Mouse (Mus musculus) limb, embryonic 13.5 days (tissue): Measurements from ENCODE around the gene Knstrn. TPM values are rescaled to one million over a fixed set of nuclear protein-coding genes. Genes with fewer than 3 reads are reported as not detected.

Experiments used
- ATAC-seq: fragments of 200-750 bp; cut with Nextera tagmentation; 2 replicates; pipeline ENCODE4 v1.8.0; 2017; ENCODE audit warnings: low read depth, moderate number of reproducible peaks, moderate TSS enrichment; ENCODE audit not compliant: low FRiP score
- H3K27ac ChIP-seq: fragments of 300-500 bp; sonication (generic); 2 replicates; pipeline ENCODE4 v1.5.1; 2015; ENCODE audit warnings: inconsistent platforms, mild to moderate bottlenecking, moderate library complexity
- H3K27me3 ChIP-seq: fragments of 300-500 bp; sonication (generic); 2 replicates; pipeline ENCODE4 v1.6.1; 2015; ENCODE audit warnings: mild to moderate bottlenecking, inconsistent platforms
- H3K36me3 ChIP-seq: fragments of 300-500 bp; sonication (generic); 2 replicates; pipeline ENCODE4 v1.6.1; 2015; ENCODE audit warnings: inconsistent platforms, mild to moderate bottlenecking, moderate library complexity
- H3K4me1 ChIP-seq: fragments of 300-500 bp; sonication (generic); 2 replicates; pipeline ENCODE4 v1.6.1; 2015; ENCODE audit warnings: inconsistent platforms
- H3K4me2 ChIP-seq: fragments of 300-500 bp; sonication (generic); replicated peaks from 2 replicates; pipeline ENCODE4 v1.6.1; 2015; ENCODE audit warnings: inconsistent platforms, mild to moderate bottlenecking, moderate library complexity
- H3K4me3 ChIP-seq: fragments of 300-500 bp; sonication (generic); 2 replicates; pipeline ENCODE4 v1.5.1; 2015; ENCODE audit warnings: moderate library complexity, mild to moderate bottlenecking, inconsistent platforms
- H3K9ac ChIP-seq: fragments of 300-500 bp; sonication (generic); 2 replicates; pipeline ENCODE4 v1.6.1; 2015; ENCODE audit warnings: mild to moderate bottlenecking, inconsistent platforms
- H3K9me3 ChIP-seq: fragments of 300-500 bp; sonication (generic); 2 replicates; pipeline ENCODE4 v1.6.1; 2016; ENCODE audit warnings: inconsistent platforms
- WGBS: fragments of 180-500 bp; shearing (Covaris S2); methylation state at CpG from one replicate; pipeline ENCODE4 v1.1.7; 2015; 5-methylcytosine and 5-hydroxymethylcytosine counted together
- polyA plus RNA-seq: library from polyadenylated mRNA; unstranded; fragments of >200 nt; fragmentation: Nextera tagmentation; extraction: Ambion mirVana; gene quantifications from 2 replicates; pipeline ENCODE4 v1.2.1, GENCODE M21; 2015

The Knstrn gene
- polyA plus RNA-seq, 1 experiment from 2014 or later = 106 TPM

DNA sequence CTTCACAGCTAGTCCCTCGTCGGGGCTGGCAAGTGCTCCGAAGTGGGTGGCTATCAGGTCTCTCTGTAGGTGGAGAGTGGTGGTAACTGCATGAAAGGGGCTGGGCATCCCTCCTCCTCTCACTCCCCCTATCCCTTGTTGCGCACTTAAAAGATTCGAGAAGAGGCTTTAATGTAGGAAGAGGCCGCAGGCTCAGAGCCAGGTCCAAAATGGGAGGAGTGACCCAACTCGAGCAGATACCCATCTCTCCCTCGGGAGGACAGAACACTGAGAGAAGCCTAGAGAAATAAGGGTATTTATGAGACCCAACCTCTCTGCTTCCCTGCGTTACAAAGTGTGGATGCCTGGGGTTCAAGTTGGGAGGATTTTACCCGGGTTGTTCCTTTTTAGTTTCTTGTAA is 34.7 kb upstream of the Knstrn start:
- Histone ChIP-seq H3K4me3 (peak overlapping the region; percentile 43), H3K27ac (no peak overlapping the region), H3K4me2 (peak overlapping the region; percentile 73), H3K27me3 (peaks cover 17% of the 10 kb centered on the region), H3K9ac (no peak overlapping the region; the same call in 1 of the 2 replicates), H3K4me1 (peaks cover 10% of the 10 kb centered on the region), H3K9me3 (no peaks in the 10 kb centered on the region), H3K36me3 (no peaks in the 10 kb centered on the region)
- peak; percentile 6; the same call in 1 of the 2 replicates for ATAC-seq
- WGBS = 7% methylated on average over 10 of the region's 10 CpGs

DNA sequence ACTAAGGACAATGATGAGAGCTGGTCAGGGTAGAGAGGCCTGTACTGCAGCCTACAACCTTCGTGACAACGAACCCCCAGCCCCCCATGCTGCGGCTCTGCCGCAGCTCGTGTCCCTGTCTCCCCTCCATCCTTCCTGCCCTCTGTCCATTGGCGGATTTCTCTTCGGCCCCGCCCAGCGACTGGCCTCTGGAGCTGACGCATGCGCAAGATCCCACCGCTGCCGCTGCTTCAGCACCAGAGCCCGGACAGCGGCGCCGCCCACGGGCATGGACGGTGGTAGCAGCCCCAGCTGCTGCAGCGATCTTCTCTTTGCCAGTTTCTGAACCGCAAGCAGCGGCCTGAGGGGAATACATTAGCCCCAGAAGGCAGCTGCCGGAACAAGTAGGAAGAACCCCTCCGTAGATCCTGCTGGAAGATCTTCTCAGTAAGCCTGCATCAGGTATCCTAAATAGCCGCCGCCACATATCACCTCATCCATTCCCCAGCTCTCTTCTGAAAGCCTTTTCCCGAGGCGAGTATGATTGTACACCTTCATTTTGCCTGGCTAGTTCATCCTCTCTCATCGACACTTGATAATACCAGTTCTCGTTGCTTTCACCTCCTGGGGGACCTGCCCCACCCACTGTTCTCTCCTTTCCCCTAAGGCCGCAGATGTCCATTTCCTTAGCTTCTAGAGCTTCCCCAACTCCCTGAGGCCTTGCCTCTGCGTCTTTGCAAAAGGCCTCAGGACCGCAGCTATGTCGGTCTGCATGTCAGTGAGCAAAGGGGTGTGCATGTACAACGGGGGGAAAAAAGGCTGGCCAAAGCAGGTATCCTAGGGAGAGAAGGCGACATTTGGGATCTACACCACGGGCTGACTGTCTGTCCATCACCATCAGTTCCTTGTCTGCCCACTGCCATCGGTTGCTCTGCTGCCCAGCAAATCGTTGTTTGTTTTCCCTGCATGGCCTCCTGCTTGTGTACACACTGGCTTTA is 34.0 kb upstream of the Knstrn start, which contains the start of gene Disp2:
Disp2 (plus strand) TSS at position 216 of the 977 bp plus-strand sequence.
- ATAC-seq = peak; percentile 90
- no peak within 1 kb of the TSS for H3K27ac ChIP-seq
- no peaks in the 10 kb centered on the region for H3K9me3 ChIP-seq
- peak within 1 kb of the TSS; percentile 73 for H3K4me2 ChIP-seq
- 12% methylated on average over 39 of the region's 39 CpGs for WGBS
- no peak within 1 kb of the TSS; the same call in 1 of the 2 replicates for H3K9ac ChIP-seq
- peaks cover 17% of the 10 kb centered on the region for H3K27me3 ChIP-seq
- H3K4me1 ChIP-seq = peaks cover 10% of the 10 kb centered on the region
- H3K36me3 ChIP-seq = no peaks in the 10 kb centered on the region
- peak within 1 kb of the TSS; percentile 43 for H3K4me3 ChIP-seq

DNA sequence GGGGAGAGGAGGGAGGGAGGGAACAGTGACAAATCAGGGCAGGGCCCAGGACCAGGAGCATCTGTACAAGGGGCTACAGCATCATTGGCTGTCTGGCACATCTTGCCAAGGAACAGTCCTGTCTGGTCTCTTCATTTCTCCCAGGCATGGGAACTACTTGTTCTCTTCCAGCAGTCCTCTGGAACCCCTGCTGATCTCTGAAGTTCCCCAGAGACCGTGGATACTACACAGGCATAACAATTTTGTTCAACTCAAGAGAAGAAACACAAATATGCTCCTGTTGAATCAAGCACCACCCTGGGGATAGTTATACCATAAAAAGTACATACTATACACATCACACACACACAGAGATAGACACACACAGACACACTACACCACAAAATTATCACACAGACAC is 32.7 kb upstream of the Knstrn start:
- ATAC-seq = no peak
- H3K4me2 ChIP-seq = no peak overlapping the region
- peaks cover 10% of the 10 kb centered on the region for H3K4me1 ChIP-seq
- H3K9me3 ChIP-seq = no peaks in the 10 kb centered on the region
- WGBS = 52% methylated on average over 1 of the region's 1 CpGs
- H3K27me3 ChIP-seq = peaks cover 17% of the 10 kb centered on the region
- H3K36me3 ChIP-seq = no peaks in the 10 kb centered on the region
- no peak overlapping the region for H3K4me3 ChIP-seq
- no peak overlapping the region for H3K27ac ChIP-seq
- no peak overlapping the region for H3K9ac ChIP-seq

DNA sequence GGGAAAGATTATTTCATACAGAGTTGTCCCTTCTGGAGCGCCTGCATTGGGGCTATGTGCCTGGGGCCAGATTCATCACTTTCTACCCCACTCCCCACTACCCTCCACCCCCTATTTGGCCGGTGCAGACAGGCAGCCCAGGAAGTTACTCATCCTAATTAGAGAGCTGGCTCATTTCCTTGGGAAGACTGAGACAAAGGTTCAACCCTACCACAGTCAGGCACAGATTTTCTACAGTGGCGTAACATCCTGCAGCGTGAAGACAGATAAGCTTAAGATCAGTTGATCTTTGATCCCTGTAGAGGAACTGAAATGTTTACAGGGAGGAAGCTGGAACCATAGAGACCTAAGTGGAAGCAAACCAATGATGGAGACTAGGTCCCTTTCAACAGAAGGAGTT is 31.5 kb upstream of the Knstrn start:
- ATAC-seq = no peak
- no peak overlapping the region for H3K4me3 ChIP-seq
- no peaks in the 10 kb centered on the region for H3K36me3 ChIP-seq
- peaks cover 10% of the 10 kb centered on the region for H3K4me1 ChIP-seq
- no peak overlapping the region for H3K27ac ChIP-seq
- 57% methylated on average over 4 of the region's 4 CpGs for WGBS
- no peak overlapping the region for H3K4me2 ChIP-seq
- peaks cover 19% of the 10 kb centered on the region; the same call in 1 of the 2 replicates for H3K27me3 ChIP-seq
- no peak overlapping the region for H3K9ac ChIP-seq
- H3K9me3 ChIP-seq = no peaks in the 10 kb centered on the region

DNA sequence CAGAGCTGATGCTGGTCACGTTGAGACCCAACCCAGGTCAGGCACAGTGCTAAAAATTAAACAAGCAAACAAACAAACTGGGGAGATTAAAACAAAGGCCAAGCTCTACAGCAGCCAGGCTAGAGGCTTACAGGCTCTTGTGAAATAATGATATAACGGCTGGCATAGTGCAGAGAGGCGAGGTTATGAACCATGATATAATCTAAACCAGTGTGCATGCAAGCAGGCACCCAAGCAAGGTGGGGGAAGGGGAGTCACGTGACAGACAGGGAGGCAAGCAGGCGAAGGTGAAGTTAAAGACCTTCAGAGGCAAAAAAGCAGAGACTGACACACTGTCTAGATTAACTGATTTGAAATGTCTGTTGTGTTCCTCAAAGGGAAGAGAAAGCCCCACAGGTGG is 30.7 kb upstream of the Knstrn start:
- no peak for ATAC-seq
- Histone ChIP-seq H3K9ac (no peak overlapping the region), H3K4me3 (no peak overlapping the region), H3K4me1 (peaks cover 10% of the 10 kb centered on the region), H3K27me3 (peaks cover 21% of the 10 kb centered on the region; the same call in 1 of the 2 replicates), H3K4me2 (no peak overlapping the region), H3K27ac (no peak overlapping the region), H3K36me3 (no peaks in the 10 kb centered on the region), H3K9me3 (no peaks in the 10 kb centered on the region)
- 50% methylated on average over 5 of the region's 5 CpGs for WGBS

DNA sequence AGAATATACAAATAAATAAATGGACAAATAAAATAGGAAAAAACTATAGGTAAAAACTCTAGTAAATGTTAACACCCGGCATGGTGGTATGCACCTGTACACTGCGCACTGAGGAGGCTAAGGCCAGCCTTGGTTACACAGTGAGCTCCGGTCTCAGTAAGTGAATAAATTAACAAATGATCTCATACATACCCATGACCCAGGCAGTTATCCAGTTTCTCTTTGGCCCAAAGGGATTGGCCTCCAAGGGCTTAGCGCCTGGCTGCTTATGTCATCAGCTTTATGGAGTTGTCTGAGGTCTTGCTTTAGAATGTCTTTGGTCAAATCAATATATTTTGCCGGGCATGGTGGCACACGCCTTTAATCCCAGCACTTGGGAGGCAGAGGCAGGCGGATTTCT is 30.1 kb upstream of the Knstrn start:
- Histone ChIP-seq H3K4me3 (no peak overlapping the region), H3K4me1 (peaks cover 10% of the 10 kb centered on the region), H3K9ac (no peak overlapping the region), H3K27me3 (peaks cover 25% of the 10 kb centered on the region; the same call in 1 of the 2 replicates), H3K36me3 (no peaks in the 10 kb centered on the region), H3K4me2 (no peak overlapping the region), H3K9me3 (no peaks in the 10 kb centered on the region), H3K27ac (no peak overlapping the region)
- WGBS = 90% methylated on average over 7 of the region's 7 CpGs
- ATAC-seq = no peak

DNA sequence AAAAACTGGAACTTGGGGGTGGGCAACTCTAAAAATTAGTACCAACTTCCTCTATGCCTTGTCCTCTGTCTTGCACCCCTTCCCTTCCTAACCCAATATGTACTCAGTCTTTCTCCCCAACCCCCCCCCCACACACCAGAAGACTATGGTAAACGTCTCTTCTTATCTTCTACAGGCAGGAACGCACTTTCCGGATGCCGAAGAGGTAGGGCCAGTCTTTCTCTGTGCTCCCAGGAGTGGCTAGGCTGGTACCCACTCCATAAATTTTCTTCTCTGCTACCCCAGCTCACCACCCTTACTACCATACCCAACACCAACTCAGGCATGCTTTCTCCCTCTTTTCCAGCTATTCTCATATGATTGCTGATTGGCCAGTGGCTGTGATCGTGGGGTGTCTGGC is 27.3 kb upstream of the Knstrn start:
- Histone ChIP-seq H3K4me1 (peaks cover 5% of the 10 kb centered on the region), H3K4me3 (no peak overlapping the region), H3K27me3 (peaks cover 37% of the 10 kb centered on the region), H3K4me2 (no peak overlapping the region), H3K9ac (no peak overlapping the region), H3K27ac (no peak overlapping the region), H3K9me3 (no peaks in the 10 kb centered on the region), H3K36me3 (no peaks in the 10 kb centered on the region)
- ATAC-seq = no peak
- 86% methylated on average over 5 of the region's 5 CpGs for WGBS

DNA sequence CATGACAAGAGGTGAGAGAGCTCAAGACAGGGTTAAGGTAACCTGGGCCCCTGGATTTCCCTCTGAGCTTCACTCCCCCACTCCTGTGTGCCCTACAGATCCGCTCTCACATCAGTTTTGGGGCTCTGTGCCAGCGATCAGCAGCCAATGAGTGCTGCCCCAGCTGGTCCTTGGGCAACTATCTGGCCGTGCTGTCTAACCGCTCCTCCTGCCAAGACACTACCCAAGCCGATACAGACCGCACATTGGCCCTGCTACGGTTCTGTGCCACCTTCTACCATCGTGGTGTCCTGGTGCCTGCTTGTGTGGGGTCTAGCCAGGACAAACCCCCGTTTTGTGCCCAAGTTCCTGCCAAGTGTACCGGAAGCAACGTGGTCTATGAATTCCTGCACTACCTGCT is 24.3 kb upstream of the Knstrn start:
- no peaks in the 10 kb centered on the region for H3K36me3 ChIP-seq

DNA sequence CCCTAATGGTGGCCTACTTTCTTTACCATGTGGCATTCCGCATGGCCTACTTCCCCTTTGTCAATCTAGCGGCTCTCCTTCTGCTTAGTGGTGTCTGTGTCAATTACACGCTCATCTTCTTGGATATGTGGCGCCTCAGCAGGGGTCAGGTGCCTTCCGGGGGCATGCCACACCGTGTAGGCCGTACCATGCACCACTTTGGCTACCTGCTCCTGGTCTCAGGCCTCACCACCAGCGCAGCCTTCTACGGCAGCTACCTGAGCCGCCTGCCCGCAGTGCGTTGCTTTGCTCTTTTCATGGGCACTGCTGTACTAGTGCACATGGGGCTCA is 23.6 kb upstream of the Knstrn start:
- Histone ChIP-seq H3K4me2 (peak overlapping the region; percentile 54), H3K27ac (no peak overlapping the region), H3K4me3 (peak overlapping the region; percentile 20; the same call in 1 of the 2 replicates), H3K4me1 (peaks cover 5% of the 10 kb centered on the region), H3K9me3 (no peaks in the 10 kb centered on the region), H3K27me3 (peaks cover 48% of the 10 kb centered on the region), H3K36me3 (no peaks in the 10 kb centered on the region), H3K9ac (no peak overlapping the region)
- ATAC-seq = no peak; the same call in 1 of the 2 replicates
- WGBS = 60% methylated on average over 12 of the region's 12 CpGs

More for the DNA sequence above, 24.3 kb upstream of the Knstrn start:
- Histone ChIP-seq H3K4me2 (no peak overlapping the region), H3K4me3 (no peak overlapping the region), H3K27me3 (peaks cover 47% of the 10 kb centered on the region), H3K27ac (no peak overlapping the region), H3K9me3 (no peaks in the 10 kb centered on the region), H3K4me1 (peaks cover 5% of the 10 kb centered on the region), H3K9ac (no peak overlapping the region)
- 92% methylated on average over 11 of the region's 11 CpGs for WGBS
- ATAC-seq = no peak

DNA sequence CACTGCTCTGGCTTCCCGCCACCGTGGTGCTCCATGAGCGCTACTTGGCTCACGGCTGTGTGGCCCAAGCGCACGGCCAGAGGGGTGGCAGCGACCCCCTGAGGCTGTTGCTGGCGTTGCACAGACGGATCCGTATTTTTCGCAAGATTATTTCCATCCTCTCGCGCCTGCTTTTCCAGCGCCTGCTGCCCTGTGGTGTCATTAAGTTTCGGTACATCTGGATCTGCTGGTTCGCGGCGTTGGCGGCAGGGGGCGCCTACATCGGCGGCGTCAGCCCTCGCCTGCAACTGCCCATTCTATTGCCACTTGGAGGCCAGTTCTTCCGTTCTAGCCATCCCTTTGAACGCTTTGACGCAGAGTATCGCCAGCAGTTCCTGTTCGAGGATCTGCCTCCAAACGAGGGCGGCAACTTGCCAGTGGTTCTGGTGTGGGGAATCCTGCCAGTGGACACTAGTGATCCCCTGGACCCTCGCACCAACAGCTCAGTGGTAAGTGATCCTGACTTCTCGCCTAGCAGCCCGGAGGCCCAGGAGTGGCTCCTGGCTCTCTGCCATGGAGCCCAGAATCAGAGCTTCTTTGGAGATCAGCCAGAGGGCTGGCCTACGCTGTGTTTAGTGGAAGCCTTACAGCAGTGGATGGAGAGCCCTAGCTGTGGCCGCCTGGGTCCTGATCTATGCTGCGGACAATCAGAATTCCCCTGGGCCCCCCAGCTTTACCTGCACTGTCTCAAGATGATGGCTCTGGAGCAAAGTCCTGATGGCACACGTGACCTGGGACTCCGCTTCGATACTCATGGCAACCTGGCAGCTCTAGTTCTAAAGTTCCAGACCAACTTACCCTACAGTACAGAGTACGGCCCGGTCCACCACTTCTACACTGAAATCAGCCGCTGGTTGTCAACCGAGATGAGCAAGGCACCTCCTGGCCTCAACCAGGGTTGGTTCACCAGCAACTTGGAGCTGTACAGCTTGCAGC is 23.0 kb upstream of the Knstrn start:
- Histone ChIP-seq H3K9me3 (no peaks in the 10 kb centered on the region), H3K27ac (no peak overlapping the region), H3K9ac (no peak overlapping the region), H3K4me1 (peaks cover 5% of the 10 kb centered on the region), H3K4me2 (peak overlapping the region; percentile 54), H3K36me3 (no peaks in the 10 kb centered on the region), H3K4me3 (peak overlapping the region; percentile 20; the same call in 1 of the 2 replicates), H3K27me3 (peaks cover 48% of the 10 kb centered on the region)
- WGBS = 26% methylated on average over 44 of the region's 44 CpGs
- ATAC-seq = peak; percentile 65; the same call in 1 of the 2 replicates

DNA sequence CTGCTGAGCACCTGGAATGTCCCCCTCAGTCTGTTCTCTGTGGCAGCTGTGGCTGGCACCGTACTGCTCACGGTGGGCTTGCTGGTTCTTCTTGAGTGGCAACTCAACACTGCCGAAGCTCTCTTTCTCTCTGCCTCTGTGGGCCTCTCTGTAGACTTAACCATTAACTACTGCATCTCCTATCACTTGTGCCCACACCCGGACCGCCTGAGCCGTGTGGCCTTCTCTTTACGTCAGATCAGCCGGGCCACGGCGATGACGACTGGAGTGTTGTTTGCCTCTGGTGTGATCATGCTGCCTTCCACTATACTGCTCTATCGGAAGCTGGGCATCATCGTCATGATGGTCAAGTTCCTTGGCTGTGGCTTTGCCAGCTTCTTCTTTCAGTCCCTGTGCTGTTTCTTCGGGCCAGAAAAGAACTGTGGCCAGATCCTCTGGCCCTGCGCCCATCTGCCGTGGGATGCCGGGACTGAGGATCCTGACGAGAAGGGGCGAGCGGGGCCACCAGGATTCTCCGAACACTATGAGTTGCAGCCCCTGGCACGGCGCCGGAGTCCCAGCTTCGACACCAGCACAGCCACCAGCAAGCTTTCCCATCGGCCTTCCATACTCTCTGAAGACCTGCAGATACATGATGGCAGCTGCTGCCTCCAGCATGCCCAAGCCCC is 22.1 kb upstream of the Knstrn start:
- Histone ChIP-seq H3K27me3 (peaks cover 47% of the 10 kb centered on the region), H3K4me3 (no peak overlapping the region), H3K36me3 (no peaks in the 10 kb centered on the region), H3K9ac (no peak overlapping the region), H3K4me1 (peaks cover 5% of the 10 kb centered on the region), H3K9me3 (no peaks in the 10 kb centered on the region), H3K27ac (no peak overlapping the region), H3K4me2 (no peak overlapping the region)
- no peak for ATAC-seq
- 95% methylated on average over 26 of the region's 26 CpGs for WGBS
